Mouse (Mus musculus) G1E-ER4 (cell line): ENCODE data around the gene Ramp1. TPM values are rescaled to one million over a fixed set of nuclear protein-coding genes. Genes with fewer than 3 reads are reported as not detected.

ENCODE experiments used
- GATA1 ChIP-seq: IDR thresholded peaks from one replicate; pipeline ENCODE4 v1.8.0; 2012; ENCODE audit warnings: low read length, inconsistent platforms
- polyA plus RNA-seq: library from polyadenylated mRNA; stranded (reverse); fragments of >175 nt; gene quantifications from 2 replicates; pipeline ENCODE4 v1.2.3, GENCODE M21; 2012

The Ramp1 gene
- polyA plus RNA-seq, 1 experiment = not detected

DNA sequence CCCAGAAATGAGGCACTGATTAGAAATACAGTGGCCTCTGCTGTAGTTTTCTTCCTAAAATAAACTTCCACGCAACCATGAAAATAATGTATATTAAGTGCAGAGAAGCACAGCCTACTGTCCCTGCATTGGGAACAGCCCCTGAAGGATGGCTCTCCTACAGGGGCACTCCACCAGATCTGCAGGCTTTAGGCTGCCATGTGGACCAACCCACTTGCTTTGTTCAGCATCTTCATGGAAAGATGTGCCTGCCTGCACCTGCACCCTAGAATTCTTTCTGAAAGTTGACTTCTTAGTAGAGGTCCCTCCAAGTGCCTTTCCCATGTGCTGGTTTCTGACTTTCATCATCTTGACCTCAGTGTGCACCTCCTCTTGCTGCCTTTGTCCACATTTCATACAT lies 35.6 kb downstream of the Ramp1 start:
- TF ChIP-seq GATA1 = no peak

GRCm38 (mm10) chr1:91215981-91216380 lies 36.4 kb downstream of the Ramp1 start:
- no peak for TF ChIP-seq GATA1

- TF ChIP-seq GATA1 = no peak
Measured at GRCm38 (mm10) chr1:91216504-91217267, 37.1 kb downstream of the Ramp1 start.

DNA sequence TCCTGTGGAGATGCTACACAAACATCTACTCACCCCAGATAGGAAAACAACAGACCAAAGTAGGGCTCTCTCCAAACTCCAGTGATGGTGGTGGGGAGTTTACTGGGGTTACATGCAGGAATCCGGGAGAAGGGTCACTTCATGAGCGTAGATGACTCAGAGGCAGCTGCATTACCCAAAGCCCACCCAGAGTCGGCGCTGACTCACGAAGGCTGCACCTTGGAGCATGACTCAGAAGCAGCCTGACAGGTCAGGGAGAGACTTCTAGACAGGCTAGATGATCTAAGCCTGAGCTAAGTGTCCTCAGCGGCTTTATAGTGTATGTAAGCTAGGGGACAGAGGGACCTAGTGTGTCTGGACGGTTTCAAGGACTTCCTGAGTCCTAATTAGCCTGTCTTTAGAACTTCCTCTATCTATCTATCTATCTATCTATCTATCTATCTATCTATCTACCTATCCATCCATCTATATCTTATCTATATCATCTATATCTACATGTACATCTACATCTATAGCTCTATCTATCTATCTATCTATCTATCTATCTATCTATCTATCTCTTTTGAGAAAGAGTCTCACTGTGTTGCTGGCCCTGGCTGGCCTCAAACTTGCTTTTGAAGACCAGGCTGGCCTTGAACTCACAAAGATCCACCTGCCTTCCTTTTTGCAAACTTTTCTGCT lies 40.2 kb downstream of the Ramp1 start:
- TF ChIP-seq GATA1 = no peak

DNA sequence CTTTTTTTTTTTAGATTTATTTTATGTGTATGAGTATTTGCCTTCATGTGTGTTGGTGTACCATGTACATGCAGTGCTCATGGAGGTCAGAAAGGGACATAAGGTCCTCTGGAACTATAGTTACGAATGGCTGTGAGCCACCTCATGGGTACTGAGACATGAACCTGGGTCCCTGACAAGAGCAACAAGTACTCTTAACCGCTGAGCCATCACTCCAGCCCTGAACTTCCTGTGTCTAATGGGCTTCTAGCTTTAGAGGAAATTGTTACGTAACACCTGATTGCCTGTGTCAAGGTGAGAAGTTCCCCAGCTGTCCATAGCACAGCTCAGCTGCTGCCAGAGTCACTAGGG lies 40.7 kb downstream of the Ramp1 start:
- TF ChIP-seq GATA1 = no peak

DNA sequence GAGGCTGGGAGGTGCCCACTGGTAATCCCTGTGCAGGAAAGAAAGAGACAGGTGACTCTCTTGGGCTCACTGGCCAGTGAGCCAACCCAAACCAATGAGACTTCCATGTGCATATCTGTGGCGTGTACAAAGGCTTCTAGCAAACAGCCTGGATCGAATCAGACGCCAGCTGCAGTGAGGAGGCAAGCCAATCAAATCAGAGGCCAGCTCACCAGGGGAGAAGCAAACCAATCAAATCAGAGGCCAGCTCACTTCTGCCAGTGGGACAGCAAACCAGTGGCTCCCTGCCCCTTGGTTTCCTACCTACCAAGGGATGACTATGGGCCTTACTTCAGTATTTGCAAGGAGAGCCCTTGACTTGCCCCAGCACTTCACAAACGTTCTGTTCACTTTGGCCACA lies 46.9 kb downstream of the Ramp1 start:
- TF ChIP-seq GATA1 = no peak

DNA sequence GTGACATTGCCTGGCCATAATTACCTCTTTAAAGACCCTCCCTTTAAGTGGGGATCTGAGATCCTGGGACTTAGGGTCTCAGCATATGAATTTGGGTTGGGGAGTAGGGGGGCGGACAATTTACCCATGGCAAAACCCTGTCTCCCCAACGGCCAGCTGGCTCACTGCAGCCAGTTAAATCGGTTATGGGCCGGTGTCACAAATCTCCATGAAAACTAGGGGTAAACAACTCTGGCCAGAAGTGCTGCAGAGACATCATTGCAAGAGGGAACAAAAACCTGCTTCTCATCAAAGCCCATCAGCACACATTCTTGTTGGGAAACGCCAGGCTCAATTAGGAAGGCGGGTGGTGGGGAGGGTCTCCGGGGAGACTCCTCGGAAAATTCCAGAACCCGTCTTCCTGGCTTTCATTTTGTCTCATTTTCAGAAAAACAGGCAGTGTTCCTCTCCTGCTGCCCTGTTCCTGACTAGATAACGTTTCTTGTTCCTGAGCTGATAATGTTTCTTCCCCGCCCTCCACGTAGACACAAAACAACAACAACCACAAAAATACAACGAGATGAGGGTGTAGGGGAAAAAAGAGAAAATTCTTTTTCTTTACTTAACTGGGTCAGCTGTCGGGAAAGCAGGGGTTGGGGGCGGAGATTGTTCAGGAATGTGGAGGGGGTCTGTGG lies 47.9 kb downstream of the Ramp1 start:
- no peak for TF ChIP-seq GATA1

GRCm38 (mm10) chr1:91231142-91231541 lies 51.5 kb downstream of the Ramp1 start:
- no peak for TF ChIP-seq GATA1

- no peak for TF ChIP-seq GATA1
Measured at GRCm38 (mm10) chr1:91231896-91232295, 52.3 kb downstream of the Ramp1 start.

DNA sequence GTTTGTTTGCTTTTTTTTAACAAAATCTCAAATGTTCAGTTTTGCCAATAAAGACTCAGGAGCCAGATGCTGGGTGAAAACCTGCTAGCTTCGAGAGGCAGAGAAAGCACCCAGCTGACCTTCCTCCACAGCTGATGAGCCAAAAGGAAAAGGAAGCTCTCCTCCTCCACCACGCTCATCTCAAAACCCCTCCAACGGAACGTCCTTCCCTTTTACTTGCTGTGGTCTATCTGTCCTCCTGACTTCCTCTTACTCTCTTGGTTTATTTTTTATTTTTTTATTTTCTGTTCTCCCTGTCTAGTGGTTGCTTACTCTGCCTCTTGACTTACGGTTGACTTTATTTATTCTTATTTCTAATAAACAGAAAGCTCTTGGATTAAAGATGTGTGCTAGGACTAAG lies 55.8 kb downstream of the Ramp1 start:
- TF ChIP-seq GATA1 = no peak

DNA sequence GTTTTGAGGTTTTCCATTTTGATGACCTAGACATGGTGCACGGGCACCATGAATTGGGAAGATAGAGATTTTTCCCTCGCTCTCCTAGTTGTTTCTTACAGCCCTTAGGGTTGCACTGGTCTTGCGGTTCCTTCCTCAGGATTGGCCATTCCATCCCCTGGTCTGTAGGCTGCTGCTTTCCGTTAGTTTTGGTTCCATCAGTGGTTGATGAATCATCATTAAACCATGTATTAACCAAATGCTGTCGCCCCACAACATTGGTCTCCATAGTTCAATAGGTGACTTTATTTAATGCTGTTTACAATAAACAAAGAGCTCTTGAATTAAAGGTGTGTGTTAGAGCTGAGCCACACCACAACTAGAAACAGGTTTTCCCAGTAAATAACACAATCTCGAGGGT lies 58.1 kb downstream of the Ramp1 start:
- TF ChIP-seq GATA1 = no peak

- no peak for TF ChIP-seq GATA1
Measured at GRCm38 (mm10) chr1:91239112-91239511, 59.5 kb downstream of the Ramp1 start.

- no peak for TF ChIP-seq GATA1
Measured at GRCm38 (mm10) chr1:91239800-91240199, 60.2 kb downstream of the Ramp1 start.

DNA sequence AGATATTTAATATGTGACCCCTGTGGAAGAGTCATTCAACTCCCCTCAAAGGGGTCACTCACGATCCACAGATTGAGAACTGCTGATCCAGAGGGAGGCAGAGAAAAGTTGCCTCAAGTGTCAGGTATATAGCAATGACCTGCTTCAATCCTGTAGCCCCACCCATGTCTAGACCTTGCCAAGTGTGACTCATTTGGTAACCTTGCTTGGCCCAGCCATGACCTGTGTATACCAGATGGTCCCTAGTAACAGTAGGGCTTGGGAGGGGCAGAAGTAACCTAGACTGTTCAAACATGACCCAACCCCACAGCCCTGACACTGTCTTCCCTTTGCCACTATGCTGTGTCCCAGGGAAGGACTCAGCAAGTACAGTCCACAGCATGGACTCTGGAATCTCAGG lies 61.1 kb downstream of the Ramp1 start:
- TF ChIP-seq GATA1 = no peak

DNA sequence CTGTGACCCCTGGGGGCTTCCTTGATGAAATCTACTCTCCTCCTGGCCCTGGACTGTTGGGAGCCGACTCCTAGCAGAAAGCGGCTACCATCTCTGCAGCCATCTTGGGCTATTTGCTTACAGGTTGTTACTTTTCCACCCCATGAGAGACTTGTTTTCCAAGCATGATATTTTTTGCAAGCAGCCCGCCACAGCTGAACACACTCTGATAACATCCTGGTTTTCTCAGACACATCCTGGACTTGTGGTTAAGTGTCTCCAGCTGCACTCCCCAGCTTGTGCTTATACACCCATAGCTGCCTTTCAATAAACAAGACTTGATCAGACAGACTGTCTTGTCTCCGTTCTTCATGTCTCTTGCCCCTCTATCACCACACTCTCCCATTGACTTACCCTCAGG lies 61.6 kb downstream of the Ramp1 start:
- no peak for TF ChIP-seq GATA1

DNA sequence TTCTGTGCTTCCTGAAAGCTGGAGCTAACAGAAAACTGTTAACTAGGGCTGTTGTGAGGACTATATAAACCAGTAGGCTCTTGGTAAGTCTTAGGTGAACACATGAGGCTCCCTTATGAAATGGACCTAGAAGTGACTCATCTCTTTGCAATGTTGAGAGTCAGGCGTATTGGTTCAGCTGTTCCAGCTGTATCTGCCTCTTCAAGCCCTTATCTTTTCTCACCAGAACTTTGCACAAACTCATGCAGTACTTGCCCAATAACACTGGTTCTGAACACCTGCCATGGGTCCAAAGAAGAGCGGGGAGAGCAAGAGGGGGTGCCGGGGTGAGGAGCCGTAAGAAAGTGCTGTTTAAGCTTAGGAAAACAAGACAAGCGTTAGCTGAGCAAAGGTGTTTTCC lies 68.6 kb downstream of the Ramp1 start:
- TF ChIP-seq GATA1 = no peak

GRCm38 (mm10) chr1:91248970-91249369 lies 69.3 kb downstream of the Ramp1 start:
- no peak for TF ChIP-seq GATA1
